Mouse (Mus musculus): ENCODE data around the gene Kcnb1.
"Not testable (repeated sequence)": the region's sequence is repeated elsewhere in the genome, so short reads cannot be mapped to it uniquely, and the experiment has no call there.

Gene Kcnb1

DNA sequence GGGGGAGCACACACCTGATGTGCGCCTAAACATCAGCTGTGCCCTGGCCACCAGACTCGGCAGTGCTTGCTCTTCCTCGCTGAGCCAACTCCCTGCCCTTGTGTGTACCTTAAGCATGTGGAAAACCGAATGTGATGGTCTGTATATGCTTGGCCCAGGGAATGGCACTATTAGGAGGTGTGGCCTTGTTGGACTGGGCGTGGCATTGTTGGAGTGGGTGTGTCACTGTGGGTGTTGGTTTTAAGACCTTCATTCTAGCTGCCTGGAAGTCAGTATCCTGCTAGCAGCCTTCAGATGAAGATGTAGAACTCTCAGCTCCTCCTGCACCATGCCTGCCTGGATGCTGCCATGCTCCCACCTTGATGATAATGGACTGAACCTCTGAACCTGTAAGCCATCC lies 14.7 kb upstream of the Kcnb1 start:
- DNase-seq (ENCODE audit: low spot score) = not testable (repeated sequence)

DNA sequence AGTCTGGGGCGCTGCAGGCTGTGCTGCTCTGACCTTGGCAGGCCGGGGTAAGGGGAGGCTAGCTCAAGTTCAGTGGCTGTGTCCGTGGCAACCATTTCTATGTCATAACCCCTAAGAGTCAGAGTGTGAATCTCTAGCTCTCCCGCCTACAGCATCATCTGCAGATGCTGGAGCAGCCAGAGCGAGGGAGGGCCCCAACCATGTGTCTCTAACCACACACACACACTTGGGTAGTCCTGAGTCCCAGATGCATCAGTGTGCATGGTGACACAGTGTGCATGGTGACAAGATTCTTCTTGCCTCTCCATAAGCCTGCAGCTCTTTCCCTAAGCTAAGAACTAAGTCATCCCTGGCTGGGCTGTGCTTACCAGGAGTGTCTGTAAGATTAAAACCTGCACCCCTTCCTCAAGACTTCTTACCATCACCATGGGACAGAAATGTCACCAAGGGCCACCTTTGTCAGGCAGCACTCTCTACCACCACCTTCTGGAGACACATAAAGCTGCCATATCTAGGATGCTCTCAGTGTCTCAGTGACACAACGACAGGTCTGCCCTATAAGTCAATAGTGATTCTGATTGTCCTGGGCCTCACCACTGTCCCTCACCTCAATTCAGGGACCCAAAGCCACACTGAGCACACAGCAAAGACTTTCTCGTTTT lies 13.7 kb upstream of the Kcnb1 start:
- DNase-seq (ENCODE audit: low spot score) = no peak

DNA sequence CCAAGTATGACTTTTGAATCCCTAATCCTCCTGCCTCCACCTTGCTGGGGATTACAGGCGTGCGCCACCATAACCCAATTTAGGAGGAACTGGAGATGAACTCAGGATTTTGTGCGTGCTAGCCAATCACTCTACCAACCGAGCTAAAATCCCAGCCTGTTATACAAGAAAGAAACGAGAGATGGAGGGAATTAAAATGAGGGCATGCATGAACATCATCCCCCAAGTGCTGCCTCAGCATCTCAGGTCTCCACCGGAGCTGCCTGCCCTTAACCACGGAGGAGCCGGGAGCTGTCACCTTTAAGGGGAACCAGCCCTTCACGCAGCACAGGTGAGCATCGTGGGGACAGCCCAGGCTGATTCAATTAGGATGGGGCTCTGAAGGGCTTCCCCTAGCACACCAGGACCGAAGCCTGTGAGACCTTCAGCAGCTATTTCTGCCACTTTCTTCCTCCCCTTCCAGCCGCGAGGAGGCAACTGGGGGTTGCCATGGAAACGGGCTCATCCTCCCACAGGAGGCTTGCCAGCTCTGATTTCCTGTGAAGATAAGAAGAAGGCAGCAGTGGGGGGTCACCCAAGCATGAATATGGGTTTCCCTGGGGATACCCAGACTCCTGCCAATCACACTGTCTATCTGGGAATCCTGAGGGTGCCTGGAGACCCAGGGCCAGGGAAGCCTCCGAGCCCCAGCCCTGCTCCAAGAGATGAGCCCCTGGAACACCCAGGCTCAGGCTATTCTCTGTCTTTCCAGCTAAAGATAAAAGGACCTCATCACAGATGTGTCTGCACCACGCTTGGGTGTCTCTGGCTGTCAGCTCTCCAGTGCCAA lies 11.7 kb upstream of the Kcnb1 start:
- DNase-seq (ENCODE audit: low spot score) = no peak

DNA sequence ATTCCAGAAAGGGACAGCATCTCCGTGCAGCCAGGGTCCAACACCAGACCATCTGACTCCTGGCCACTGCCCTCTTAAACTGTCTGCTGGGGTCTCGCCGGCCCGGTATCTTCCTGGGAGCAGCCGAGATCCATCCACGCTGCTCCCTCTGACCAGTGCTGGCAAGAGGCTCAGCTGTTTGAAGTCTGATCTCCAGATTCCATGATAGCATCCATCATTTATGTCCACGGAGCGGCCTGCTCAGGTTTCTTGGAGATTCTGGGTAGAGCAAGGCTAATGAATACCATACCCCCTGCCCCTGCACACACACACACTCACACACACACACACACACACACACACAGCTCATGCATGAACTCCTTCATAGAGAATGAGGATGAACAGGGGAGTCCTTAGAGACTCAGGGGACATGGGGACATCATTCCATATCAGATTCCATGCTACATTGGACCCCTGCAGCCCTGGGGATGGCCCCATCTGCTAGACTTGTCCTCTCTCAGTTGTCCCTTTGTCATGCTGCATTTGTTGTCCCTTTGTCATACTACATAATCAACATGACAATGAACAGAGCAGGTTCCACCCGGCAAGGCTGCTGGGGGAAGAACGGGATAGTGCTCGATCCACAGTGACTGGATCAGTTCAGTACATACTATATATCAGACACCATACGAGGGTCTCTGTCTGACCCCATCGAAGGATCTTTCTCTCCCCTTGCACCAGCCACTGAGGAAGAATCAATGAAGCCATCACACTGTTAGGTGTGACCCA lies 8.9 kb upstream of the Kcnb1 start:
- no peak for DNase-seq (ENCODE audit: low spot score)

DNA sequence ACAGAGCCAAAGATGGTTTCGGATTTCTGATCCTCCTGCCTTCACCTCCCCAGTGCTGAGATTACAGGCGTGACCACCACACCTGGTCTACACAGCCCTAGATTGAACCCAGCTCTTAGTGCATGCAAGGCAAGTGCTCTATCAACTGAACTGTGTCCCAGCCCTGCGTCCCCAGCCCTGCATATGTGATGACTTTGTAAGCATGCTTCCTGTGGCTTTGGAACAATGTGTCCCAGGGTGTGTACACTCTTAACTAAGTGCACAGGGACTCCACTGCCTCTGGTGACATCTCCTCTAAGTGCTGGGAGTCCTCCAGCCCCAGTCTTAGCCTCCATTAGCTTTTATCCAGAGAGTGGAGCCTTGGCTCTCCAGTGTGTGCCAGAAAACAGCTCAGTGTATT lies 3.4 kb upstream of the Kcnb1 start:
- DNase-seq (ENCODE audit: low spot score) = no peak

DNA sequence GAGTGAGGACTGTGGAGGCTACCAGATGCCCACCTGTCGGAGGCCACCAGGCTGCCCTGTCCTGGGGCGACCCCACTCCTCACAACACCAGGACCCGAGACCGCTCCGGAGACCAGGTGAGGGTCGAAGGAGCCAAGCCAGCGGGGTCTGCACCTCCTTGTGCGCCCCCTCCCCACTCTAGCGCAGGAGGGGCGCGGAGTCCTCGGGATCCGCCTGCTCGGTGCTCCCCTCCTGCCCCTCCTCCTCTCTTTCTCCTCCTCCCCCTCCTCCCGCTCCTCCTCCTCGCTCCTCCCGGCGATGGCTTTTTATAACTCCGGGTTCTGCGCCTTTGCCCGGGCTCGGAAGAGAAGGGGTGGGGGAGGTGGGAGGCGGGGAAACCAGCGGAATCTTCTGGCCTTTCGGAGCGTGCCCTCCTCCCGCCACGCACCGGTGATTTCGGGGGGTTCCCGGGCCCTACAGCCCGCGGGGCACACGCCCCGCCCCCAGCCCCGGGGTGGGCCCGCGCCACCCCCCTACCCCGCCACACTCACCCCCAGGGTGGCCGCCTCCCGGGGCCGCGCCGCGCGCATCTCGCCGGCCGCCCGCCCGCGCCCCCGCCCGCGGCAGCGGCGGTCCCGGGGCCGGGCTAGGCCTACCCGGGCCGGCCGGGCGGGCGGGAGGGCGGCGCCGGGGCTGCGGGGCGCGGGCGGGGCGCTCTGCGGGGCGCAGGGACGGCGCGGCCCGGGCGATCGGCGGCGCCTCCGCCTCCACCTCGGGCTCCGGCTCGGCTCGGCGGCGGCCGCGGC lies 472 bp downstream of the Kcnb1 start:
- no peak for DNase-seq (ENCODE audit: low spot score)

DNA sequence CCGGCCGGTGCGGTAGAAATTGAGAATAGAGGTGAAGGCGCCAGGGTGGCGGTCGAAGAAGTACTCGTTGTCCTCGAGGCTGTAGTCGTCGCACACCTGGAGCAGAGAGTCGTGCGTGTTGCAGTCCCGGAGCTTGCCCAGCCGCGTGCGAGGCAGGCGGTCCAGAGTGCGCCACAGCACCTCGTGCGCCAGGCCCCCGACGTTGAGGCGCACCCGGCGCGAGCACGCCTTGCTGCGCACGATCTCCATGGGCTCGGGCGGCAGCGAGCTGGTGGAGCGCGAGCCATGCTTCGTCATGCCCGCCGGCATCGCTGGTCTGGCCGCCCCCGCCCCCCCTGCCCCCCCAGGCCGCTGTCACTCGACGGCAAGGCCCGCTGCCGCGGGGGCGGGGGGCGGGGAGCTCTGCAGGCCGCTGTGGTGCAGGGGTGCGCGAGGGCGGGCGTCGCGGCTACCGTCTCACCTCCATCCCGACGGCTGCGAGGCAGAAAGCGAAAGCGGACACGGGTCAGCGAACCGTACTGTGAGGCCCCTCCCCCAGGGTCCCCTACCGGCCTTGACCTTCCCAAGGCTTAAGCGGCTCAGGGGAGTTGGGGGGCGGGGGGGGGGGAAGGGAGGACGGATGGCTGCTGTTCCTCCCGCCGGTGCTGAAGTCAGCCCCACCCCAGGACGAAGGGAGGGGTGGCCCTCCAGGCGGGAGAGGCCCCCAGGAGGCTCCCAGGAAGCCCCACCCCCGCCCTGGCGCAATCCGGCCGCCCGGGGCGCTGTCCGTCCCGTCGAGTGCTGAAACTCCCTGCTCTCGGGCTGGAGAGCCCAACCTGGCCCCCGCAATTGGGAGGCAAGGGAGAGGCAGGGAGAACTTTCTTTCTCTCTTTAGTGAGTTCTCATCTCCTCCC lies 1.4 kb downstream of the Kcnb1 start:
- peak; percentile 89 for DNase-seq (ENCODE audit: low spot score)

DNA sequence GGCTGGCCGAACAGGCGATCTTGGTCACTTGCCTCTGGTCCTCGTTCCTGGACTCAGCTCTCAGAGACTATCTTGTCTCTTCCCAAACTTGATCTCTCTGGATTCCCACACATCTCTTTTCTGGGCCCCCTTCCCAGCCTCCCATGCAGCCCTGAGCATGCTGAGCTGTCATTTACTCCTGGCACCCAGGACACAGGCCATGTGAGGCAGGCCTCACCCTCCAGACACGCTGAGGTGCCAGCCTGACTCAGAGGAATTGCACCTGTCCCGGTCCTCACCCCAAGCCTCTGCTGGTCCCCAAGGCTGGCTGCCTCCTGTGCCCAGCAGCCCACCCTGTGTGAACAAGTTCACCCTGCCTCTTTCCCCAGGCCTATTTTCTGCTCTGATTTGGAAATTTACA lies 2.8 kb downstream of the Kcnb1 start:
- no peak for DNase-seq (ENCODE audit: low spot score)

DNA sequence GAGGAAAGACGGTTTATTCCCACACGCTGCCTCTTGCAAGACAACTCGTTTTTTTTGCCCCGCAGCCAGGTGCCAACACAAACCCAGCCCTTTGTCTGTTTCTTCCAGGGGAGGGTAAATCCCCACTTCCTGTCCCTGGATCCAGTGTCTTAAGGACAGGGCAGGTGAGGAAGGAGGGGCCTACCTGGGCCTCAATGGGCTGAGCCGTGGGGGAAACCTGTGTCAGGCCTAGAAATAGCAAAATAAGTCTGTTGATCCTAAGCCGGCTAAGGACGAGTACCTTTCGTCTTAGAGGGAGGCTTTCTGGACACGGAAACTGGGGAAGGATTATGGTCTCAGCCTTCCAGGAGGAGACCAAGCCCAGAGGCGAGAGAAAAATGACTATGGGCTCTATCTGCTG lies 3.4 kb downstream of the Kcnb1 start:
- DNase-seq (ENCODE audit: low spot score) = no peak

DNA sequence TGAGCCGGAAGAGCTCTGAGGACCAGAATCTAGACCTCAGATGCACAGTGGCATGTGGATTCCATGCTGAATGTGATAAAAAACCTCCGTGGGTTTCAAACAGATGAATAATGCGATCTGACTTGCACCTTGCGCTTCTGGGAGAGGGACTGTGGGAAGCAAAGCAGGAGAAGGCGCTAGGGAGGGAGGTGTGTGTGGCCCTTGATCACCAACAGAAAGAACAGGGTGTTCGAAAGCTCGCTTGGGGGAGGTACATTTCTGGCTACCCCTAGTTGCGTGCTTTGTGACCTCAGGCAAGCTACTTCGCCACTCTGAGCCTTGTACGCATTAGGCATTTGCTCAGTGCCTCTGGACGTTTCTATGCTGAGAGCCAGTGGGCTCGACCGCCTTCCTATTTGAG lies 4.0 kb downstream of the Kcnb1 start:
- no peak for DNase-seq (ENCODE audit: low spot score)

DNA sequence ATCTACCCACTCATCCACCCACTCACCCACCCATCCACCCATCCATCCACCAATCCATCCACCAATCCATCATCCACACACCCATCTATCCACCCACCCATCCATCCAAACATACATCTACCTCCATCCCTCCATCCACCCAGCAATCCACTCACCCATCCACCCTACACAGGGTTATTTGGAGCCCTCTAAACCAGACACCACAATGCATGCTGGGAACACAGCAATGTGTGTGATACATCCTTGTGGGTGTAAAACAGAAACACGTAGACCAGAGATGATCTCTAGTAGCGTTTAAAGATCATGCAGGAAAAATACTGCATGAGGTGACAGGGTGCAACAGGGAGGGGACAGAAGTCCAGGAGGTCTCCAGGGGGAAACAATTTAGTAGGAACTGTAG lies 4.5 kb downstream of the Kcnb1 start:
- DNase-seq (ENCODE audit: low spot score) = no peak

DNA sequence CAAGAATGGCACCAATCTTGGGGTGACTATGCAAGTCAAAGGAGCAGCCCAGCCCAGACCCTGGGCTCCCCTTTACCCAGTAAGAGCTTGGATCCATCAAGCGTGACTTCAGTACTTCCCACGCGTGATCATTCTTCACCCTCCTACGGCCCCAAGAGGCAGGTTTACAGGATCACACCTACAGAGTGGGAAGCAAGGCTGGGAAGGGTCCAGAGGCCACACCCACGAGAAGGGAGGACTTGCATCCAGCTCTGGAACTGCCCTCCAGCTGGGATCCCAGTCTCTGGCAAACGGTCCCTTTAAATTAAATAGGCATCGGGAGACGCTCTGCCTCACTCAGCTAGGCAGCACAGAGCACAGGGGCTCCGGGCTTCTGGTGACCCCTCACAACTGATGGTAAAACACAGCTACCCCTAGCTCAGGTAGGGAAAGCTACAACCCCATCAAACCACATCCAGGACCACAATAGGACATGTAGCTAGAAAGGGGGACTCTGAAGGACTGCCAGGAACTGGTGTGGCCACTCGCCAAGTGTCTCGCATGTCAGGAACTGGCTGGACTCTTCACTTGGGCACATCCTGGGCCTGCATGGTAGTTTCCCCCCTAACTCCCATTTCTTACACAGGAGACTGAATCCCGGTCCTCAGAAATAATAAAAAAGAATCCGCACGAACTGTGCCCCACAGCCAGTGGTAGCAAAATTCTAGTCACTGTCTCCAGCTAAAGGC lies 8.1 kb downstream of the Kcnb1 start:
- no peak for DNase-seq (ENCODE audit: low spot score)

DNA sequence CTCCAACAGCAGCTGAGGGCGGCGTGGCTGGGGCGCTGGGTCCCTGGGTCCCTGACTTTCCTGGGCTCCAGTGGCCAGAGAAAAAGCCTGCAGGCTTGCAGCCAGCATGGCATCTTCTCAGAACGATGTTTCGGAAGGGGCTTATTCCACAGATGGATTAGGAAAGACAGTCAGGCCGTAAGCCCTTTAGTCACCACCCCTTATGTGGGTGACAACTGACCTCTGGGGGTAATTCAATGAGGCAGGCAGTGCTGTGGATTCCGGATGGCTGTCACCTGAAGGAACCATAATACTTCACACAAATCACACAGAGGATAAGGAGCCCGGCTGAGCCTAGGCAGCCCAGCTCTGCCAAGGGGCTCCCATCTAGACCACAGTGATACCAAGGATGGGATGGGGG lies 8.9 kb downstream of the Kcnb1 start:
- no peak for DNase-seq (ENCODE audit: low spot score)

DNA sequence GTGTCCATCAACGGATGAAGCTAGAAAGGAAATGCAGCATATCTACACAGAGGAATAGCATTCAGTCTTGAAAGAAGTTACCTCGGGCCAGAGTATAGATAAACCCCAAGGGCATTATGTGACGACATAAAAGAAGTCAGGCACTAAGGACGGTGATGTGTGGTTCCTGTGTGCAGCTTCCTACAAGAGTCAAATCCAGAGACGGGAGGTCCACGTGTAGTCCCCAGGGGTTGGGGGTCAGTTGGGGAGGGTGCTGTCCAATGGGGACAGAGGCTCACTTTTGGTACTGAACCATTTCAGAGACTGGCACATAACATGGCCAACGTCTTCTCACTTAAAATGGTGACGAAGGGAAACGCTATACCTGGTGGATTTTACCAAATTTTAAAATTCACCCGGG lies 10.7 kb downstream of the Kcnb1 start:
- no peak for DNase-seq (ENCODE audit: low spot score)

DNA sequence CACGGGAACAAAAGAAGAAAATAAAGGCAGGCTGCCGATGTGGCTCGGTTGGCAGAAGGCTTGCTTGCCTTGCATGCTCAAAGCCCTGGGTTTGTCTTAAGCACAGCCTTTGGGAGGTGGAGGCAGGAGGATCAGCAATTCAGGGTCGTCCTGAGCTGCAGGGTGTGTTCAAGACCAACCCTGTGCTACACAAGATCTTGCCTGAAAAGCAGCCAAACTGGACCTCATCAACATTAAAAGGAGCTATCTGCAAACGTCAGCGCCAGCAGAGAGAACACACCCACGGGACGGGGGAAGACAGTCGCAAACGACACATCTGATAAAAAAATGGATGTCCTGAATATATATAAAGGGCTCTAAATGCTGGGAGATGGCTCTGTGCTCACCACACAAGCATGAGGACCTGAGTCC lies 12.7 kb downstream of the Kcnb1 start:
- no peak for DNase-seq (ENCODE audit: low spot score)

DNA sequence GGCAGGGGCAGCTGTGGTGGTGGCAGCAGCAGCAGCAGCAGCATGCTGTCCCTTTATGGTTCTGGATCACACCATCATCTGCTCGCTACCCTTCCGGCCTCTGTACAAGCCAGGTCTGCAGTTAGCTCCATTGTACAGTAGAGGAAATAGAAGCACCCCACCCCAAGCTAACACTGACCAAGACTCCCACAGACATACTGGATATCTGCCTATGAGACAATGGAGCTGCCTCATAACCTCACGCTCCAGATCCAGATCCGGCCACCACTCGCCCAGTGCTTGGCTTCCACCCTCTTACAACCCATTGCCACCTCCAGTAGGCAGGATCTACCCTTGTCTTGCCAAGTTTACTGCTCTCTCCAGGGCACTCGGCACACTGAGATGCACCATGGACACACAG lies 14.7 kb downstream of the Kcnb1 start:
- DNase-seq (ENCODE audit: low spot score) = no peak

DNA sequence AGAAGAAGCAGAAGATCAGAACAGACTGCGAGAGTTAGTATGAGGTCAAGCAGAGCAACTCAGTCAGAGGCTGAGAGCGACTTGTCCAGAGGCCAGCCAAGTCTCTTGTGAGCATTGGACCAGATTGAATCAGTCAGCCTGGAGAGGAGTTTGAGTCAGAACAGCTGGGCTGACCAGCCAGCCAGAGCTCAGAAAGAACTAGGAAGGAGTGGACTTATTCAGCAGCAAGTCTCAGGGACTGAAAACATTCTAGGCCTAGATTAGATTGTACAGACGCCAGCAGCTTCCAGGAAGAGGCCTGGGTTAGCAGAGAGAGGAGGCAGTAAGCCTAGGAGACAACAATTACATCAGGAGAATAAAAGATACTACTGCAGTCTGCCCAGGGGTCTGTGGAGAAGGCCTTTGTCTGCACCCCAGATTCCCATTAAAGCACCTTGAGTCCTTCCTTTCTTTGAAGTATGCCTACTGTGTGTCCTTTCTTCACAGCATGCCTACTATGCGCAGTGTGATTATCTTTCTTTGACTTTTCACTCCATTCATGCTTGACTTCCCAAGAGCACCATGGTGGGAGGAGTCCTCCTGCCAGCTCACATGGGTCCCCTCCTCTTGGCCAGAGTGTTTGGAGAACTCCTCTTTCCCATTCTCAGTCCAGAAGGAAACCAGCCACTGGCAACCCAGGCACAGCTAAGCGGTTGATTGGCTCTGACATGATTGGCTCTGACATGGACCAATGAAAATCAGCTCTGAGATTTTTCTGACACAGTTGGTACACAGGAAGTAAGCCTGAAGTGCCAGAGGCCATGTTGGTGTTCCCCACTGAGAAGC lies 16.7 kb downstream of the Kcnb1 start:
- DNase-seq (ENCODE audit: low spot score) = no peak

DNA sequence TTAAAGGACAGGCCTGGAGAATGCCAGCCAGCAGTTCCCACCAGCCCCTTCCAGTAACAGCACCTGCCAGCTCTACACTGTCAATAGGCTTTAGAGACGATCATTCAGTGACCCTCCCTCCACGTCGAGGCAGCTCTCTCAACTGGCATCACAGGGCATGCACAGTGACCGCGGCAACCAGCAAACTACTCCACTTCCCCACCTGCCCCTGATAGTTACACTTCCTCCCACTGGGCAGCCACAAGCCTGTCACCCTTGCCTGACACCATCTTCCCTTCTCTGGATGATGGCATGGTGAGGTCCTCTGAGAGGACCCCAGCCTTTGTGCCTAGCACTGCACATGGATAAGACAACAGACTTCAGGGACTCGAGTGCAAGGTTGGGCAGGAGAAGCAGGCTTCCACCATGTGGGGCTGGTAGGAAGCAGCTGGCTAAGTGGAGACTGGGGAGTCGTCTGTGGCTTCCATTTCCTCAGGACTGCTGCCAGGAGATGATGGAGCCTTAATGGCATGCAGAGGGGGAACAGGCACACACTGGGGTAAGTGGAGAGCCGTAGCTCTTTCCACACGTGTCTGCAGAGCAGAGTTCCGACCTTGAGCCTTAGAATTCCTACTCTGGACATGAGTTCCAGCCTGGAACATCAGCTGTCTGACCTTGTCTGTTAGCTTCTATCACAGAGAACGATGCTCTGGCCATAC lies 22.3 kb downstream of the Kcnb1 start:
- DNase-seq (ENCODE audit: low spot score) = no peak

DNA sequence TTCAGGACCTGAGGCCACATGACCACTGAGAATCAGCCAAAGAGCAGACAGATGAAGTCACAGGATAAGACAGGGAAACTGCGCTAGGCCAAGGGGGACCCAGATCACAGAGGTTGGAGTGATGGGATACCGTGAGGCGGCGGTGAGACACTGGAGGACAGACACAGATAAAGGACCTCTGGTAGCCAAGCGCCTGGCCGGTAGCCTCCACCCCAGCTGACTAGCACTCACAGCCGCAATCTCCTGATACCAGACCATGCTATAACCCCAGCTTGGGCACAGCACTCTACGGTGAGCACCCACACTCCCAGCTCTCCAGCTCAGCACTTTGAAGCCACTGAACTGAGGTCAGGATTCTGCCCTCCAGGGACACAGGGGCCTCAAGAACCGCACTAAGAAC lies 26.4 kb downstream of the Kcnb1 start:
- no peak for DNase-seq (ENCODE audit: low spot score)
